Mouse (Mus musculus) megakaryocyte progenitor cell, adult 5-6 weeks (primary cell): ENCODE measurements at regions not wholly inside any gene's neighbourhood (a gene's known extent, or its start where the extent isn't known, plus 50 kb on each side); places are given as distances from the start of the nearest gene placed in this dataset.

ENCODE experiments used
- ATAC-seq: replicated peaks from 2 replicates; pipeline ENCODE4 v1.8.0; 2016; ENCODE audit warnings: mild to moderate bottlenecking, moderate TSS enrichment, inconsistent platforms; ENCODE audit not compliant: poor library complexity

GRCm38 (mm10) chr13:70903831-70904230, 62.2 kb upstream of the Adamts16 start:
- ATAC-seq: no peak

- ATAC-seq: no peak
Observed at GRCm38 (mm10) chr13:70903150-70903549, 61.5 kb upstream of the Adamts16 start.

- no peak for ATAC-seq
Observed at GRCm38 (mm10) chr13:70902727-70903126, 61.1 kb upstream of the Adamts16 start.

GRCm38 (mm10) chr13:70891634-70892033, 50.0 kb upstream of the Adamts16 start:
- no peak for ATAC-seq
